Mouse (Mus musculus) heart, adult 2 months (tissue): ENCODE results near the gene Slc43a2. TPM values are rescaled to one million over a fixed set of nuclear protein-coding genes. Genes with fewer than 3 reads are reported as not detected.
A peak's percentile ranks its signal among the peaks of the same experiment; 100 is the strongest.

Source experiments
- DNase-seq, 2 experiments: peaks; one replicate each; pipeline ENCODE4 v3.0.0; 2021
- H3K27ac ChIP-seq: fragments of 200-600 bp; 2 replicates; pipeline ENCODE4 v1.8.1; 2022
- H3K27me3 ChIP-seq: fragments of 200-500 bp; 2 replicates; pipeline ENCODE4 v1.6.1; 2012; ENCODE audit warnings: mild to moderate bottlenecking, low read length, inconsistent platforms, mixed read lengths; ENCODE audit not compliant: control insufficient read depth, insufficient read depth
- H3K36me3 ChIP-seq: fragments of 200-500 bp; 2 replicates; pipeline ENCODE4 v1.6.1; 2012; ENCODE audit warnings: low read length, inconsistent platforms; ENCODE audit not compliant: control insufficient read depth, insufficient read depth
- H3K4me1 ChIP-seq: fragments of 200-500 bp; 2 replicates; pipeline ENCODE4 v1.6.1; 2011; ENCODE audit warnings: low read length; ENCODE audit not compliant: control insufficient read depth, insufficient read depth
- H3K4me3 ChIP-seq: fragments of 200-600 bp; 2 replicates; pipeline ENCODE4 v1.8.1; 2022
- H3K79me2 ChIP-seq: fragments of 200-500 bp; replicated peaks from 2 replicates; pipeline ENCODE4 v1.6.1; 2012; ENCODE audit warnings: mild to moderate bottlenecking, inconsistent platforms, low read length, moderate library complexity, mixed read lengths; ENCODE audit not compliant: control insufficient read depth, insufficient read depth
- H3K9ac ChIP-seq: fragments of 200-500 bp; 2 replicates; pipeline ENCODE4 v1.6.1; 2012; ENCODE audit warnings: low read depth, mild to moderate bottlenecking, control low read depth, inconsistent platforms, low read length, mixed read lengths
- CTCF ChIP-seq: fragments of 200-600 bp; IDR thresholded peaks from 2 replicates; pipeline ENCODE4 v1.8.1; 2022; ENCODE audit warnings: antibody characterized with exemption, mild to moderate bottlenecking, moderate library complexity
- EP300 ChIP-seq: fragments of 200-500 bp; IDR thresholded peaks from 2 replicates; pipeline ENCODE4 v1.6.1; 2011; ENCODE audit warnings: low read depth, low read length, control low read depth; ENCODE audit not compliant: insufficient read depth
- POLR2A ChIP-seq: fragments of 200-500 bp; IDR thresholded peaks from 2 replicates; pipeline ENCODE4 v1.6.1; 2011; ENCODE audit warnings: mild to moderate bottlenecking, low read depth, low read length, control low read depth; ENCODE audit not compliant: insufficient read depth
- WGBS: fragments of 180-500 bp; shearing (Covaris S2); methylation state at CpG from one replicate; pipeline ENCODE4 v1.1.7; 2018; 5-methylcytosine and 5-hydroxymethylcytosine counted together
- intact Hi-C: fragments of 180-260 bp; cut with DNase I; formaldehyde crosslinking; loops from one replicate; pipeline ENCODE4 v1.15.1; 2025
- polyA plus RNA-seq: library from polyadenylated mRNA; depleted of rRNA; stranded (reverse); fragments of >200 nt; gene quantifications from 2 replicates; pipeline ENCODE4 v1.2.3, GENCODE M21; 2012
- total RNA-seq, 2 experiments: library from RNA; stranded (reverse); gene quantifications; 2 replicates each; pipeline ENCODE4 v1.2.3; 2021

The Slc43a2 gene
- total and polyA plus RNA-seq, 3 experiments, result 13.6 to 14.6 (median 13.7) TPM

DNA sequence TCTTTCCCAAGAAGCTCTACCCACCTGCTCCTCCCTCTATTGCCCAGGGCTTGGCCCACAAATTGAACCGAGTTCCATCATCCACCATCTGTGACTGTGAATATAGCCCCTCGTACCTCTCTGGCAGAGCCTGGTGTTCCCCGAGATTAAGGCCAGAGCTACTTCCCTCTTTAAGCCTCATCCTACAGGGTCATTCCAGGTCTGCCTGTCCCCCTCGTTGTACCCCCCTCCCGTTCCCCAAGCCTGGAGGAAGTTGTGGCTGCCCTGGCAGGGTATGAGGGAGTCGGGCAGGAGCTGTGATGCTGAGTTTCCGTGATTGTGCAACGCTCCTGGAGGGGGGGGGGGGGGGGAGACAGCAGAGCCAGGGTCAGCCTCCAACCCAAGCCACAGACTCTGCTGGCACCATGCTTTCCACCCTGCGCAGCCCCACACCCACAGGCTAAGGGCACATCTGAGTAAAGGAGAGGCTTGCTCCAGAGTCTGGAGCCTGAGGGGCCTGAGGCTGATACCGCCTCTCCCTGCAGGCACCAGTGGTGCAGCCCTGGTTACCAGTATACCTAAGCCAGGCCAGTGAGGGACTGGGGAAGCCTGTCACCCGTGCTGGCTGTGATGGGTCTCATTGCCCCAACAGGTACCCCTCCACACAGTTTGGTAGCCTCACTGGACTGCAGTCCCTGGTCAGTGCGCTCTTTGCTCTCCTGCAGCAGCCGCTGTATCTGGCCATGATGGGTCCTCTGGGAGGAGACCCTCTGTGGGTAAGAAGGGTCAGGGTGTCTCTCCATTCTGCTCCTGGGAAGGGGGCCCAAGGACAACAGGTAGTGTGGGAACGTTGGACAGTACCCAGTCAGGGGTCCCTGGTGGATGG lies 39.9 kb downstream of the Slc43a2 start:
- peak overlapping the region; percentile 36; the same call in 1 of the 2 replicates for H3K9ac ChIP-seq
- H3K27ac ChIP-seq, result peak overlapping the region; percentile 33; the same call in 1 of the 2 replicates
- no peaks in the 10 kb centered on the region for H3K36me3 ChIP-seq
- H3K27me3 ChIP-seq, result no peaks in the 10 kb centered on the region
- H3K4me1 ChIP-seq, result peaks cover 9% of the 10 kb centered on the region
- intact Hi-C loops, result loop anchor here (5.0 kb wide), 3 partner anchors 109 to 389 kb away; partner anchors contain the start of gene Tlcd2
- WGBS, result 59% methylated on average over 14 of the region's 14 CpGs
- TF ChIP-seq CTCF, result no peak
- 0 out of 2 replicates have a peak, but pooled peaks have one; percentile 48 for TF ChIP-seq EP300
- TF ChIP-seq POLR2A, result no peak
- no peak overlapping the region for H3K4me3 ChIP-seq
- peak; percentile 55 to 76 for DNase-seq
- H3K79me2 ChIP-seq, result no peaks in the 10 kb centered on the region

DNA sequence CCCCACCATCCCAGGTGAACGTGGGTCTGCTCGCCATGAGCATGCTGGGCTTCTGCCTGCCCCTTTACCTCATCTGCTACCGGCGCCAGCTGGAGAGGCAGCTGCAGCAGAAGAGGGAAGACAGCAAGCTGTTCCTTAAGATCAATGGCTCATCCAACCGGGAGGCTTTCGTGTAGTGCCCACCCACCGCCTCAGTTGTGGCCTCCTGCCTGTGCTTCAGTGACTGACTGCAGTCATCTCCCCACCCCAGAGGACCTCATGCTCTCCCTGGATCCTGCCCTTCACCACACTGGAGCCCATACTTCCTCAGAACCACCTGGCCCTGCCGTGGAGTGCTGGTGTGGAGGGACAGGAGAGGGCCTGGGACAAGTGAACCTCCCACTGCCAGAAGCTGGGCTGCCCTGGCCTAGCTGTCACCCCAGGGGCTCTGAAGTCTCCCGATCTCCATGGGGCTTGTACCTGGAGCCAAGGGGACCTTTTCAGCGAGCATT lies 40.9 kb downstream of the Slc43a2 start:
- H3K4me1 ChIP-seq, result peaks cover 9% of the 10 kb centered on the region
- no peak overlapping the region for H3K4me3 ChIP-seq
- intact Hi-C loops, result loop anchor here (5.0 kb wide), 3 partner anchors 110 to 390 kb away; partner anchors contain the start of gene Tlcd2
- TF ChIP-seq EP300 (no peak), CTCF (no peak), POLR2A (no peak)
- H3K79me2 ChIP-seq, result no peaks in the 10 kb centered on the region
- H3K27ac ChIP-seq, result peak overlapping the region; percentile 33
- no peak overlapping the region for H3K9ac ChIP-seq
- WGBS, result 60% methylated on average over 10 of the region's 10 CpGs
- no peaks in the 10 kb centered on the region for H3K36me3 ChIP-seq
- no peaks in the 10 kb centered on the region for H3K27me3 ChIP-seq
- DNase-seq, result peak; percentile 33 to 45

DNA sequence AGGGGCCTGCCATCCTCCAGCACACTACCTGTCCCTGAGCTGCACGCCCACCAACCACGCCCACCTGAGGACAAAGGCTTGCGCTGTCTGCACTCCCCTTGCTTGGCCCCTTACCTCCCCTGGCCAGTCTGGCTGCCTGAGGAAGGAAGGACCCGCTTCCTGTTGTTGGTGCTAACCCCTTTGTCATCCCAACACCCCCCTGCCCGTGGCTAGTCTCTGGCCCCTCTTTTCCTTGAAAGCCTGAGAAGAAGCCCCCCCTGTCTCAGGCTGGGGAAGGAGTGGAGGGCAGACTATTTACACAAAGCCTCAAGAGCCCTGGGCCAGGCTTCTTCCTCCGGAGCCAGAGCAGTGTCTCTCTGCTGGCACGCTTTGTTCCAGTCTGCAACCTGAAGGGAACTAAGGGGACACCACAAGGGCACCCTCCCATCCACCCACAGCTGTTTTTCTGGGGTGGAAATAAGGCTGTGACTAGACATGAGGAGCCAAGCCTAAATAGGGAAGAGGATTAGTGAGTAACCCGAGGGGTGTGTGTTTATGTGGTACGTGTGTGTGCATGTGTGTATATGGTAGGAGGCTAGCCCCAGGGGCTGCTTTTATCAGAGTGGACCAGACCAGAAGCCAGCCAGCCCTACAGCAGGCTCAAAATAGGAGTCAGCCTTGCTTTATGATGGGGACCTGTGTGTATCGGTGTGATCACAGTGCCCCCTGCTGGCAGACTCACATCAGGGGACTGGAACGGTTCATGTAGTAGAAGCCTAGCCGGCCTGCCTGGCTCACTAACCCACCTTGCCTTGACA lies 41.6 kb downstream of the Slc43a2 start:
- Histone ChIP-seq H3K27me3 (no peaks in the 10 kb centered on the region), H3K4me3 (no peak overlapping the region), H3K4me1 (peaks cover 9% of the 10 kb centered on the region), H3K27ac (peak overlapping the region; percentile 33), H3K36me3 (no peaks in the 10 kb centered on the region), H3K79me2 (no peaks in the 10 kb centered on the region), H3K9ac (0 out of 2 replicates have a peak overlapping the region, but pooled peaks have one; percentile 14)
- 19% methylated on average over 12 of the region's 12 CpGs for WGBS
- peak; percentile 91 to 92 for DNase-seq
- TF ChIP-seq CTCF, result no peak; the same call in 1 of the 2 replicates
- TF ChIP-seq POLR2A, result peak; percentile 34; the same call in 1 of the 2 replicates
- TF ChIP-seq EP300, result peak; percentile 98
- intact Hi-C loops, result loop anchor here (1.0 to 5.0 kb wide), 4 partner anchors 43 to 391 kb away; partner anchors contain the start of gene Tlcd2

DNA sequence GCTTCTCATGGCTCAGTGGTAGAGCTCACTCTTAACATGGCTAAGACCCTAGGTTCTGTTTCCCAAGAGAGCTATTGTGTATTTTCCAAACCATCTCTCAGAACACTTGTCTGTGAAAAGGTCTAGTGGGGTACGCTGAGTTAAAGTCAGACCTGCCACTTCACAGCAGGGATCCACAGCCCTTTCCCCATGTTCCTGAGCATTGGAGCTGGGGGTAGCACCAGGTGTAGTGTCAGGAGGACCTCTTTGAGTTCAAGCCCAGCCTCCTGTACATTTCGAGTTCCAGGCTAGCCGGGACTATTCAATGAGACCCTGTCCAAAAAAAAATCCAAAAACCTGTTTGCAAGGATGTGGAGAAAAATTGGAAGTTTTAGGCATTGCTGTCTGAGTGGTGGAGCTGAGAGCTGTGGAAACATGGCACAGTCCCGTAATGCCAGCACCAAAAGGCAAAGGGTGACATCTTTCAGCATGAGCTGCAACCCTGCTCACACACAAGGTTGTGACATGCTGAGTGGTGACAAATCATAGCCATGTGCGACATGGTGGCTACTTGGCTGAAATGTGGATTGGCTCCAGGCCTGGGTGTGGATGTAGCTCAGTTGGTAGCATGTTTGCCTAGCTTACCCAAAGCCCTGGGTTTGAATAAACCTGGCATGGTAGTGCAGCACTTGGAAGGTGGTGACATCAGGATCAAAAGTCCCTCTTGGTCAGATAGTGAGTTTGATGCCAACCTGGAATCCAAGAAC lies 43.1 kb downstream of the Slc43a2 start:
- 83% methylated on average over 5 of the region's 5 CpGs for WGBS
- intact Hi-C loops, result loop anchor here (5.0 kb wide), 3 partner anchors 112 to 392 kb away; partner anchors contain the start of gene Tlcd2

DNA sequence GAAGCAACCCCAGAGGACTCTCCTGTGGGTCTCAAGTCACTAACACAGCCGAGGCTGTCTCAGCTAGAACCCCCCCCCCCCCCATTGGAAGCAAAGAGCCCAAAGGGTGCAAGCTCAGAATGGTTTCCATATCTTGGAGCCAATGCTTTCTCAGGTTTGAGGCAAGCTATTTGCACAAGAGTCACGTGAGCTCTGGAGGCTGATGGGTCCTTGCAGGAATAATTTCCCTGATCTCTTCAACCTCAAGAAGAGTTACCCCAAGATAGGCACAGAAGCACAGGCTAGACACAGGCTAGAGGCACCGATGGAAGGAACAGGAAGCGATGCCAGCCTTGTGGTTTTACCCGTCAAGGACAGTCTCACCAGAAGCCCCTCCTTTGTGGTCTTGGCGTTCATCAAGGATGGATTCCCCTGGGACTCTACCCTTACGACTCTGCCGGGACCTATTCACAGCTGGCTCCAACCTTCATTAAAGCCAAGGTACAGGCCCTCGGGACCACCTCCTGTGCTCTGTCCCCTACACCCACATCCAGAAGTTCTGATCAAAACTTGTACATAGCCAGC lies 44.1 kb downstream of the Slc43a2 start:
- Histone ChIP-seq H3K27ac (no peak overlapping the region), H3K4me3 (no peak overlapping the region), H3K27me3 (no peaks in the 10 kb centered on the region), H3K4me1 (peaks cover 9% of the 10 kb centered on the region), H3K79me2 (no peaks in the 10 kb centered on the region), H3K9ac (no peak overlapping the region), H3K36me3 (no peaks in the 10 kb centered on the region)
- intact Hi-C loops, result no loop called here
- no peak for DNase-seq
- WGBS, result 66% methylated on average over 9 of the region's 9 CpGs
- no peak for TF ChIP-seq CTCF
- TF ChIP-seq EP300, result no peak
- no peak for TF ChIP-seq POLR2A

More for the DNA sequence above, 43.1 kb downstream of the Slc43a2 start:
- Histone ChIP-seq H3K4me1 (peaks cover 9% of the 10 kb centered on the region), H3K79me2 (no peaks in the 10 kb centered on the region), H3K27me3 (no peaks in the 10 kb centered on the region), H3K4me3 (no peak overlapping the region), H3K36me3 (no peaks in the 10 kb centered on the region), H3K27ac (no peak overlapping the region), H3K9ac (no peak overlapping the region)
- DNase-seq, result no peak
- no peak for TF ChIP-seq POLR2A
- no peak for TF ChIP-seq CTCF
- no peak for TF ChIP-seq EP300
